Mouse (Mus musculus) monocyte, adult 5-6 weeks (primary cell): ENCODE measurements at regions not wholly inside any gene's neighbourhood (a gene's known extent, or its start where the extent isn't known, plus 50 kb on each side); places are given as distances from the start of the nearest gene placed in this dataset.

ENCODE experiments used
- ATAC-seq: fragments of 153-309, 156-312 bp; replicated peaks from 2 replicates; pipeline ENCODE4 v1.8.0; 2017; ENCODE audit warnings: mild to moderate bottlenecking; ENCODE audit not compliant: low TSS enrichment, insufficient number of reproducible peaks, severe bottlenecking, poor library complexity, low FRiP score

GRCm38 (mm10) chr19:15851622-15852021, 95.5 kb downstream of the Psat1 start:
- no peak for ATAC-seq

DNA sequence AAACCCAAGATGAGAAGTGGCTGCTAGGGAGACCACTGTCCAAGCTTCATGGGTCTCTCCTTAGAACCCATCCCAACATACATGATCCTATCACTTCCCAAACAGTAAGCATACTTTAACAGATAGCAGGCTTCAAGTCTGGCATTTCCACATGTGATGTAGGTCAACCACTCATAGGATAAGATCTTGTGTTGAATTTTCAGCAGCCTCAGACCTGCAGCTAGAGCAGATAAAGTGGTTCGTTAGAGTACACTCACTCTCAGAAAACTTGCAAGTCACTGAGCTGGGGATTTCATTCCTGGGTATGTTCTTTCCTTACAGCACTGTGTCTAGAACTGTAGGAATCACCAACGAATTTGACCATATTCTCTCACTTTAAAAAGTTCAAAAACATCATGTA, 96.4 kb downstream of the Psat1 start:
- no peak for ATAC-seq

- no peak for ATAC-seq
Measured at GRCm38 (mm10) chr19:15849235-15849634, 97.9 kb downstream of the Psat1 start.

DNA sequence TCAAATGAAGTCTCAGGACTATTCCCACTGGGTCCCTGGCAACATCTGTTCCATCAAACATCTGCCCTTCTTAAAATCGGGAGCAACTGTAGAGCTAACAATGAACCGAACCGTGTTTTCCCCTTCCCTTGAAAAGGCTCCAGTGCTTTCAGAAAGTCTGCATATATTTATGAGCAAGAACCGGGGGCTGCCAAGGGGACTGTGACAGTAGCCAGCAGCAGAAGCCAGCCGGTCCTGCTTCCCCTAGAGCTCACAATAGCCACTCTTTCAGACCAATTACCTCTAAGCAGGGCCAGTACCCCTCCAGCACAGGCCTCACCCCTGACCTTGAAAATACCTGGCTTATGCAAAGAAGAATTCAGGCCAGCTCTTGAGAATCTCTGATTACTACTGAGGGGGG, 108.8 kb downstream of the Psat1 start:
- no peak for ATAC-seq

DNA sequence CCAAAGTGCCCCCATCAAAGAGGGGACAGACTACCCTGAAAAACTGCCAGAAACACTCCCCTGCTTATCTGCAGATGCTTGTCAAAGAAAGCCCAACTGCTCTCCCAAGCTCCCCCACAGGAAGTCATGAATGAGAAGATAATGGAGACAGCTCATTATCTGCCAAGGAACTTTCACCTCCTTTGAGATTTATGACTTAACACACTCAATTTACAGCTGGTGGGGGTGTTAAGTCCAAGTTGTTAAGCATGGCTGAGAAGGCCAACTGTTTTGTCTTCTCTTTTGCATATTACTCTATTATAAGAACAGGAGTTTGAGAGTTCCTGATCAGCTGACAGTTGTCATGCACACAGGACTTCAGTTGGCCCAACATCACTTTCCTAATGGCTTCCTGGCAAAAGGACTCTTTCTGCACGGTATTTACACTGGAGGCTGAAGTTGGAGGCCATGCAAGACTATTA, 109.4 kb downstream of the Psat1 start:
- no peak for ATAC-seq

GRCm38 (mm10) chr19:15836956-15837714, 110.0 kb downstream of the Psat1 start:
- no peak for ATAC-seq

- ATAC-seq = no peak
Measured at GRCm38 (mm10) chr19:15836201-15836955, 110.8 kb downstream of the Psat1 start.

GRCm38 (mm10) chr19:15830385-15830784, 116.8 kb downstream of the Psat1 start:
- ATAC-seq = no peak

GRCm38 (mm10) chr19:15829158-15829557, 118.0 kb downstream of the Psat1 start:
- ATAC-seq = no peak

DNA sequence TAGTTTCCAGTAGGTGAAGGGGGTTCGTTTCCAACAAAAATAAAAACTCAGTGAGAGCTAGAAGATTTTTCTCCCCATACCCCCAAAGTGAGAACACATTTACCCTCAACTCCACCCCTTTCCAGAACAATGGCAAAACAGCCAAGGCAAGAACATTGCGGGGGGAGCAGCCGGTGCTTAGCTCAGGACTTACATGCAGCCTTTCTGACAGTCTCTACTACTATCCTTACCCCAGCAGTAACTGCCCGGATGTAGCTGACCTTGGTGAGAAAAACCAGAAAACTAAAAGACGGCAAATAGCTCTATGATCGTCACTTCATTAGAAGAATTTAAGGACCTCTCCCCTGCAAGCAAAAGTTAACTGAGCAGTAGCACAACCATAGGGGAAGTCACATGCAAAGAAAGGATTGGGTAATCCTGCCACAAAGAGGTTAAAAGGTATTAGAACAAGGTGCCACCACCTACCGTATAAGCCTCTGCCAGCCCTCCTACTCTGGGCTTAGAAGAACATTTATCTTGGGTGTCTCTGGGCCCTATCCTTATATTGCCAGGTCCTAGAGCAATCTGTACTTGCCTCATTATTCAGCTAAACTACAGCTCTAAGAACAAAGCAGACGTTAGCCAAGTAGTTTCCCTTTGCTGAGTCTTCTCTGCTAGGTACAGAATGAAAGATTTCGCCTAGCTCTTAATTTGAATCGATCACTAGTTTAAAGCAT, 119.0 kb downstream of the Psat1 start:
- no peak for ATAC-seq

DNA sequence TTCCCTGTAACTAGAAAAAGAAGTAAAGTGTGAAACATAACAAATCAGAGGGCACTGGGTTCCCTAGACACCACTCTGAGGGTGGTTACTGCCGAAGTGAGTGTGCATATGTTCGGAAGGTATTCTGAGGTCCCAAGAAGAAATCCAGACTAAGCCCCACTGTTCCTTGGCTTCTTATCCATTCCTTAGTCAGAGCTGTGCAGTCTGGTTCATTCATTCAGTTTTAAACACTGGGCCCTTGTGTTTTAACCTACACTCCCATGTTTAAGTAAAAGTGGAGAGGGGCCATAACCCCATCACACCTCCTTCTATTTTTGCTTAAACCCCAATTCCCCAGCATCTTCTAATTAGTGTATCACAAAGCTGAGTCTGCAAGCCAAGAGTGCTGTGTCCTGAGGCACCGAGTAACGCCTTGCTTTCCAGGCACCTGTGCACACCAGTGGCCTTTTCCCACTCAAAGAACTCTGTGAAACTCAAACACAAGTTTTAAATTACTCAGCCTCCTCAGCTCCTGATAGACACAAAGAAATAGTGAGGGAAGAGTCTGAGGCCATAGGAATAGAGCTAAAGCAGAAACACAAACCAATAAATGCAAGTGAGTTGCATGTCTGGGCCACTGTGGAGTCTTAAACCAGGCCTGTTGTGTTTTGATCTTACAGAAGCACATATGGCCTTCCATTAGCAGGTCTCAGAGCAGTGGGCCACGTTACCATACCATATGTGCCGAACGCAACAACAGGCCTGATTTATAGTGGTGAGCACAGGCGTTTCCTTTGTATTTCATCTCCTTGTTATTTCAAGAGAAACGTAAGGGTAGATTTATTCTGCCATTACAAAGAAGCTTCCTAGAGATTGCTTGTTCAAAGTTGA, 119.8 kb downstream of the Psat1 start:
- no peak for ATAC-seq

- ATAC-seq = no peak
Measured at GRCm38 (mm10) chr19:15823688-15824371, 123.3 kb downstream of the Psat1 start.

GRCm38 (mm10) chr19:15820020-15820419, 127.1 kb downstream of the Psat1 start:
- no peak for ATAC-seq

DNA sequence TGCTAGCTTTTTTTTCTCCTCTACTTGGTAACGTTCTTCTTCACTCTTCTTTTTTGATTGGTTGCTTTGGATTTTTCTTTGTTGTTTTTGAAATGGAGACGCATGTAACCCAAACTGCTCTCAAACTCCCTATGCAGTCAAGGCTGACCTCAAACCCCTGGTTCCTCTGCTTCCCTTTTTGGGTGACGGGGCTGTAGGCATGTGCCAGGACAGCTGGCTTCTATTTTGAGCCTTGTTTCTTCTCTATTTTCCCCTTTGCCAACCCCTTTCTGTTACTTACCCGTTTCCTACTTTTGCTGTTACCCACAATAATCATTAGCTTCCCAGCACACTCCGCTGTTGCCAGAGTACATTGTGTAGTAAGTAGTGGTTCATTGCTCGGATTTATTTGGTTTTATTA, 132.0 kb downstream of the Psat1 start:
- 0 out of 2 replicates have a peak, but pooled peaks have one; percentile 35 for ATAC-seq

- no peak for ATAC-seq
Measured at GRCm38 (mm10) chr19:15809008-15809407, 138.1 kb downstream of the Psat1 start.

- no peak for ATAC-seq
Measured at GRCm38 (mm10) chr19:15807681-15808080, 139.5 kb downstream of the Psat1 start.

DNA sequence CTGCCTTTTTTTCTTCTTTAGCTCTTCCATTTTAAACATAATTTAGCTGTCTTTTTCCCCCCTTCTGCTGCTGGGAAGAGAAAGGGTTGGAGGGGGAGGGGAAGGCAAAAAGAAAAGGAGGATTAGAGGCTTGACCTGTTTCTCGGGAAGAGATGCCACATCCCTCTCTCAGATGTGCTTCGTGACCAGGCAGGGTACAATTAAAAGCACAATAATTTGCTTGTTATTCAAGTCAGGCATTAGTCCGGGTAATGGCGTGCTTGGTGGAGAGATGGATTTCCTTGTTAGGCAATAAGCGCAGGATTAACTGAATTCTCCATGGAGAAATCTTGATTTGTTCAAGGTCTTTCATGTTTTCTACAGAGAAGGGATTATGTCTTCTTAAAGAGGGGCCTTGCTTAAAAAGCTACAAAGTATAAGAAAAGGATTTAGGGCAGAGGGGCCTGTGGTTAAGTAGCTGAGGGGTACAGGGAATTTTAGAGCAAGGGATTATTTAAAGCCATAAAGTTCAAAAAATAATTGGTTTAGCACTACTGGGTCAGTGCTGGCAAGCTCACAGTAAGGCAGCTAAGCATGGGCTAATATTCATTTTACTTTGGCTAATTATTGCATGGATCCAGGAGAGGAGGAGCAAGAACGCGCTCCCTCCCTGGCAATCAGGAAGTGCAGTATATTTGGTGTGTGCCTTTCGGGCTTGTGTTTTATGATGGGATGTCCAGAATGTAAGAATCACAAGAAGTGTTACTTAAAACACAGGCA, 143.8 kb downstream of the Psat1 start:
- ATAC-seq = no peak
